Mouse (Mus musculus): Measurements from ENCODE around the gene Tnpo2. TPM values are rescaled to one million over a fixed set of nuclear protein-coding genes. Genes with fewer than 3 reads are reported as not detected.

The Tnpo2 gene
- polyA plus RNA-seq, 1 experiment from 2014 or later: 64.1 TPM

DNA sequence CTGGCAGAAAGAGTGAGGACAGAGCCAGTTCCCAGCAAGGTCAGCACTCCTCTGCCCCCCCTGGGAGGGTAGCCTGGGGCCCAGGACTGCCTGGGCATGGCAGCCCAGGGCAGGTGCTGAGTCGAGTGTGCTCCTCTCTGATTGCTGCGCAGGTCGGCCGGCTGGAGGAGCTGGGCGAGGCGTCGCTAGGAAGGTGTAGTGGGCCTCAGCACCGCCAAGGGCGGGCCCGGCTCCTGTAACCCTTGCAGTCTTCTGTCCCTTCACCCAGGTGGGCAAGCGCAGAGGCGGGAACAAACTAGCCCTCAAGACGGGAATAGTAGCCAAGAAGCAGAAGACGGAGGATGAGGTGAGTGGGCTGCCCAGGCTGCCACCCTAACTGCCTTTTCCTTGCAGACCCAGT lies 7.4 kb upstream of the Tnpo2 start:
- H3K9ac ChIP-seq (replicated peaks): no peak overlapping the region
- WGBS: 90% methylated on average over 14 of the region's 14 CpGs
- ATAC-seq (replicated peaks): no peak

DNA sequence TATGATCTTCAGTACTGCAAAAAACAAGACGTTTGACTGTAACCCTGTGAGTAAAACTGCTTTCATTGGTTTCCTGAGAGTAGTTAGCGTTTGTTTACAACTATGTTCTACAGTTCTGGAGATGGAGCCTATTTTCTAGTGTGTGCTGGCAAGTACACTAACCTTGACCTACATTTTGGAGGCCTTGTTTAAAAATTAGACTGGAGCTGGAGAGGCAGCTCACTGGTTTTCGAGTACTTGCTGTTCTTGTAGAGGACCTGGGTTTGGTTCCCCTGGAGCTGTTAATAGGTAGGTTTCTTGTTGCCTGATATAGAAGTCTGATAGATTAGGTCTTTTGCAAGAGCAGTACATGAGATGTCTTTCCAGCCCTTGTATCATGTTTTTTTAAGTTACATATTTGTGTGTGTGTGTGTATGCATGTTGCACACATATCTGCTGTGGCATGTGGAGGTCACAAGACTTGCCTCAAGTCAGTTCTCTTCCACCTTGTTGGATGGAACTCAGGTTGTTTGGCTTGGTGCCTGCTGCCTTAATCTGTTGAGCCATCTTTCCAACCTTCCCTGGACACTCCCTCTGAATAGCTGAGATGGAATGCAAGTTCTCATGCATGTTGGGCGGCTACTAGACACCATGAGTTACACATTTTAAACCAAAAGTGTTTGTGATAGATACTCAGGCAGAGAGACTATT lies 3.9 kb upstream of the Tnpo2 start:
- ATAC-seq (replicated peaks): no peak

More for the DNA sequence above, 7.4 kb upstream of the Tnpo2 start:
- peaks cover 39% of the 10 kb centered on the region for H3K36me3 ChIP-seq
- no peaks in the 10 kb centered on the region for H3K9me3 ChIP-seq
- H3K4me3 ChIP-seq: no peak overlapping the region
- no peak overlapping the region for H3K4me2 ChIP-seq (replicated peaks)
- H3K4me1 ChIP-seq: peaks cover 32% of the 10 kb centered on the region
- no peak overlapping the region for H3K27ac ChIP-seq (replicated peaks)
- H3K27me3 ChIP-seq: no peaks in the 10 kb centered on the region

DNA sequence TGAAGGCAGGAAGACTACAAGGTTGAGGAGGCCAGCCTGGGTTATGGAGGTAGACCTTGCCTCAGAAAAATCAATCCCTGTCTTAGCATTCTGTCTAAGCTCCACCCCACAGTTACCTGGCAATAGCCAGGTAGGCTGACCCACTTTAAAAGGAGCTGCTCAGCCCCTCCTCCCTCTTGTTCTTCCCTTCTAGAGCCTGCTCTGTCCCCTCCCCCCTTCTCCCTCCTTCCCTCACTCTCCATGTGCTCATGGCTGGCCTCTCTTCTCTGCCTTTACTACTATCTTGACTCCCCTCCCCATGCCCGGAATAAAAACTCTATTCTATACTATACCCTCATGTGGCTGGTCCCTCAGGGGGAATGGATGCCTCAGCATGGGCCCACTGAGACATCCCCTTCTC lies 2.8 kb upstream of the Tnpo2 start:
- H3K27me3 ChIP-seq: no peaks in the 10 kb centered on the region
- peaks cover 30% of the 10 kb centered on the region for H3K4me1 ChIP-seq
- H3K27ac ChIP-seq (replicated peaks): no peak overlapping the region
- H3K9me3 ChIP-seq: no peaks in the 10 kb centered on the region
- no peak overlapping the region for H3K4me3 ChIP-seq
- no peak overlapping the region for H3K9ac ChIP-seq (replicated peaks)
- no peak overlapping the region for H3K4me2 ChIP-seq (replicated peaks)
- peaks cover 39% of the 10 kb centered on the region for H3K36me3 ChIP-seq
- 74% methylated on average over 1 of the region's 1 CpGs for WGBS
- ATAC-seq (replicated peaks): no peak

More for the DNA sequence above, 3.9 kb upstream of the Tnpo2 start:
- H3K4me1 ChIP-seq: peaks cover 32% of the 10 kb centered on the region
- no peak overlapping the region for H3K4me3 ChIP-seq
- no peaks in the 10 kb centered on the region for H3K27me3 ChIP-seq
- peaks cover 39% of the 10 kb centered on the region for H3K36me3 ChIP-seq
- no peaks in the 10 kb centered on the region for H3K9me3 ChIP-seq
- no peak overlapping the region for H3K27ac ChIP-seq (replicated peaks)
- no peak overlapping the region for H3K4me2 ChIP-seq (replicated peaks)
- WGBS: 91% methylated on average over 4 of the region's 4 CpGs
- H3K9ac ChIP-seq (replicated peaks): no peak overlapping the region

DNA sequence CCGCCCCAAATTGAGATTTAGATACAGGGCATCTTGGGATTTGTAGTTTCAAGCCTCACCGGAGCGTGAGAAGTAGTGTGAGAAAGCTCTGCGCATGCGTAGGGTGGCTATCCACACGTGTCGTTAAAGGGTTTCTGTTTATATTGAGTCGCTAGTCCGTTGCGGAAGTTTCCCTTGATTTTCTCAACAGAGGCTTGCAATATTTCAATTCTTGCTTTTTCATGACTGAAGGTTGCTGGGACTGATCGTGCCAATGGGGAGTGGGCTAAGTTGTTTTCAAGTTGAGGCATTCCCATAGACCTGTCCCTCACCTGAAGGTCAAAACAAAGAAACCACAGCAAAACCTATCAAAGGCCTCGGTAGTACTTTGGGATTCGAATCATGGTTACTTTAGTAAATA lies 2.0 kb upstream of the Tnpo2 start:
- H3K27me3 ChIP-seq: no peaks in the 10 kb centered on the region
- peaks cover 30% of the 10 kb centered on the region for H3K4me1 ChIP-seq
- H3K36me3 ChIP-seq: peaks cover 37% of the 10 kb centered on the region
- 4% methylated on average over 13 of the region's 13 CpGs for WGBS
- H3K27ac ChIP-seq (replicated peaks): no peak overlapping the region
- H3K4me3 ChIP-seq: peak overlapping the region; percentile 88
- H3K4me2 ChIP-seq (replicated peaks): peak overlapping the region; percentile 93
- ATAC-seq (replicated peaks): no peak
- H3K9me3 ChIP-seq: no peaks in the 10 kb centered on the region
- no peak overlapping the region for H3K9ac ChIP-seq (replicated peaks)

DNA sequence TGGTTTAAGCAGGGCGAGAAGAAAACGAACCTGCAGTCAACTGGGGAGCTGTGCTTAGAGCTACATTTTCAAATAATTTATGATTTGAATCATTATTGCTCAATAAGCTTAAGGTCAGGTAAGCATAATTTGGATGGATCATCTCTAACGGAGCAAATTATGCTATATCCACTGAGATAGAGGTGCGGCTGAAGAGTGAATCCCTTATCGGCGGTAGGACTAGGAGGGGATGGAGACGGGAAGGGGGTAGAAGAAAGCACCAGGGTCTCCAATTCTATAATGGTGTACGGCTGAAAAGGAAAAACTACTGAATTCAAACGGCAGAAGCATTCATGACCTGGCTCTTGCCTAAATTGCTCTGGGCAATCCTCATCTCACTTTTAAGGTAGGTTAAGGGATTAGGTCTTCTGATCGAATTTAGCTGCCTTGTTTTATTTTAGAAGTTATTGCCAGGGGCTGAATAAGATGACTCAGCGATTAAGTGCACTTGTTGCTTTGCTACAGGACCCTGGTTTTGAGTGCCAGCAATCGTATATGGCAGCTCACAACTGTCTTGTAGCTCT lies 1.5 kb upstream of the Tnpo2 start:
- H3K4me1 ChIP-seq: peaks cover 30% of the 10 kb centered on the region
- H3K9me3 ChIP-seq: no peaks in the 10 kb centered on the region
- H3K4me2 ChIP-seq (replicated peaks): peak overlapping the region; percentile 93
- H3K36me3 ChIP-seq: peaks cover 32% of the 10 kb centered on the region
- no peaks in the 10 kb centered on the region for H3K27me3 ChIP-seq
- H3K27ac ChIP-seq (replicated peaks): peak overlapping the region; percentile 99; the same call in 1 of the 2 replicates
- H3K4me3 ChIP-seq: peak overlapping the region; percentile 88
- 6% methylated on average over 12 of the region's 12 CpGs for WGBS
- ATAC-seq (replicated peaks): no peak
- H3K9ac ChIP-seq (replicated peaks): peak overlapping the region; percentile 69

DNA sequence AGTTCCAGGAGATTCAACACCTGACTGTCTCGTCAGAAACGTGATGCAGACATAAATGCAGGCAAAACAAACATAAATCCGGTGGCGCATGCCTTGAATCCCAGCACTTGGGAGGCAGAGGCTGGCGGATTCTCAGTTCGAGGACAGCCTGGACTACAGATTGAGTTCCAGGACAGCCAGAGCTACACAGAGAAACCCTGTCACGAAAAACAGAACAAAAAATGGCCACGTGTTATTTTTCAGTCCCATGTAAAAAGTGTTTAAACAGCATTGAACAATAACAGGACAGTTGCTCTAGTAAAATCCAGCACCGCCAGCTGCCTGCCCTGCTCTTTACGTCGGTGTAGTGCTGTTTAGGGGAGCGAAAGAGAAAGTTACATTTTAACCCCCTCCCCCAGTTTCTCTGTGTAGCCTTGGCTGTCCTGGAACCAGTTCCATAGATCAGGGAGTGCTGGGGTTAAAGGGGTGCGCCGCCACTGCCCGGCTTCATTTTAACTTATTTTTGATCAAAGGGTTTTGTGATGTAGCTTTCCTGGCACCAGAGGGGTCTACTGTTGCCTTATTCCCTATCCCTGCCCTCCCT lies 896 bp upstream of the Tnpo2 start:
- peak overlapping the region; percentile 69 for H3K9ac ChIP-seq (replicated peaks)
- H3K4me1 ChIP-seq: peaks cover 30% of the 10 kb centered on the region
- no peaks in the 10 kb centered on the region for H3K9me3 ChIP-seq
- no peaks in the 10 kb centered on the region for H3K27me3 ChIP-seq
- peak overlapping the region; percentile 93 for H3K4me2 ChIP-seq (replicated peaks)
- under 1% methylated on average over 15 of the region's 15 CpGs for WGBS
- no peak; the same call in 1 of the 2 replicates for ATAC-seq (replicated peaks)
- peaks cover 32% of the 10 kb centered on the region for H3K36me3 ChIP-seq
- peak overlapping the region; percentile 99 for H3K27ac ChIP-seq (replicated peaks)
- H3K4me3 ChIP-seq: peak overlapping the region; percentile 88

DNA sequence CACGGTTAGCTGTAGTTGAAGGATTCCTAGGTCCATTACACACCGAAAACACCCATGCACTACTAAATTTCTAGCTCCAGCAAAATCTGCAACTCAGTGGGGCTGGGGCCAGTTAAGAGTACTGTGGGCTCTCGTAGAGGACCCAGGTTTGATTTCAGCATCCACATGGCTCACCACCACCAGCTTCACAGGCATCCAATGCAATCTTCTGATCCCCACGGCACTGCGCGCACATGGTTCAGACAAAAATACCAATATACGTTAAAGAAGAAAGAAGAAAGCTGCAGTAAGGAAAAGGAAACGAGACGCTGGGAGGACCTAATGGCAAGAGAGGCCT lies 366 bp upstream of the Tnpo2 start:
- Histone ChIP-seq H3K4me2 (replicated peaks) (peak overlapping the region; percentile 93), H3K36me3 (peaks cover 33% of the 10 kb centered on the region), H3K4me1 (peaks cover 30% of the 10 kb centered on the region), H3K9ac (replicated peaks) (peak overlapping the region; percentile 69), H3K4me3 (peak overlapping the region; percentile 88), H3K9me3 (no peaks in the 10 kb centered on the region), H3K27ac (replicated peaks) (peak overlapping the region; percentile 99), H3K27me3 (no peaks in the 10 kb centered on the region)
- 1% methylated on average over 9 of the region's 9 CpGs for WGBS
- ATAC-seq (replicated peaks): peak; percentile 47

DNA sequence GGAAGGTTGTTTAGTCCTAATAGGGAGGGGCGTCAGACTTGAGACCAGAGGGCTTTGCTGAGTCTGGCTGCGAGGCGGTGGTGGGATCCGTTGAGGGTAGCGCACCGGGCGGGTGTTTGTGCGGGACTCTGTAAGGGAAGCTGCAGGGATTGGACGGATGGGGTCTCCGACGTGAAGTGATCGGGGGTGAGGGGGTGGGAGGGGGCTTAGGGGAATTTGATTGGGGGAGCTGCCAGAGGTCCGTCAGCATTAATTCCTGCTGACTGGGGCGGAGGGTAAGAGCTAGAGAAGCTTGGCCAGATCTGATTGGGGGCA lies 608 bp downstream of the Tnpo2 start:
- WGBS: 0% methylated on average over 14 of the region's 14 CpGs
- Histone ChIP-seq H3K9me3 (no peaks in the 10 kb centered on the region), H3K4me2 (replicated peaks) (peak overlapping the region; percentile 93), H3K4me1 (peaks cover 30% of the 10 kb centered on the region), H3K36me3 (peaks cover 28% of the 10 kb centered on the region), H3K9ac (replicated peaks) (peak overlapping the region; percentile 87), H3K27ac (replicated peaks) (peak overlapping the region; percentile 99), H3K27me3 (no peaks in the 10 kb centered on the region), H3K4me3 (peak overlapping the region; percentile 88)
- peak; percentile 65 for ATAC-seq (replicated peaks)

DNA sequence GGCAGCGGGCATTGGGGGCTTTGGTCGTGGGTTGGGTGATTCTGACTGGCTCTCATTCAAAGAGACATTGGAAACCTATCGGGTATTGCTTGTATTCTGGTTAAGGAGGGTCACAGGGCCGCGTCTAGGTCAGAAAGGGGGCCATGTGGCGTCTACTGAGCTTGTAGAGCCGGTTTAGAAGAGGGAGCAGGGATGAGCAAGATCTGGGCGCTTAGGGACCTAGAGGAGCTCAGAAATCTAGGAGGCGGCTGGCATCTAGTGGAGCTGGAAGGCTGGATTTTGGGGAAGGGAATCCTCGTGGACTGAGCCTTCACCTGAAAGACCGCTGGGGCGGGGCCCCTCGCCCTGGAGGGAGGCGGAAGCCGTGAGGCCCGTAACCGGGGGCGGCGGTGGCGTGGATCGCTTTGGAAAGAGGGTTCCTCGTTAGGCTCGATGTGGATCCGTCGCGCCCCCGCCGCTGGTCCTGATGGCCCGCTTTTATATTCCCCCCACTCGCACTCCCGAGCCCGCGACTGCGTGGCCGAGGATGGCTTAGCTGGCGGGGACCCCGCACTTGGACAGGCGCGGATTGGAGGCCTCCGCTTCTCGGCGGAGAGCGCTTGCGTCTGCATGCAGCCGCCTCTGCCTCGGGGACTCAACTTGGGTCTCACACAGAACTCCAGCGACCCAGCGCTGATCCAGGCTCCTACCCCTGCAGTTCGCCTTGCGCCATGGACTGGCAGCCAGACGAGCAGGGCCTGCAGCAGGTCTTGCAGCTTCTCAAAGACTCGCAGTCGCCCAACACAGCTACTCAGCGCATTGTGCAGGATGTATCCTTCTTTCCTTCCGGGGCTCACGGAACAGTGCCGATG lies 1.2 kb downstream of the Tnpo2 start:
- 0 out of 2 replicates have a peak, but pooled peaks have one; percentile 7 for ATAC-seq (replicated peaks)
- H3K27ac ChIP-seq (replicated peaks): peak overlapping the region; percentile 99
- H3K27me3 ChIP-seq: no peaks in the 10 kb centered on the region
- no peaks in the 10 kb centered on the region for H3K9me3 ChIP-seq
- H3K4me3 ChIP-seq: peak overlapping the region; percentile 88
- under 1% methylated on average over 57 of the region's 57 CpGs for WGBS
- H3K36me3 ChIP-seq: peaks cover 24% of the 10 kb centered on the region
- H3K4me1 ChIP-seq: peaks cover 30% of the 10 kb centered on the region
- peak overlapping the region; percentile 93 for H3K4me2 ChIP-seq (replicated peaks)
- peak overlapping the region; percentile 87 for H3K9ac ChIP-seq (replicated peaks)

DNA sequence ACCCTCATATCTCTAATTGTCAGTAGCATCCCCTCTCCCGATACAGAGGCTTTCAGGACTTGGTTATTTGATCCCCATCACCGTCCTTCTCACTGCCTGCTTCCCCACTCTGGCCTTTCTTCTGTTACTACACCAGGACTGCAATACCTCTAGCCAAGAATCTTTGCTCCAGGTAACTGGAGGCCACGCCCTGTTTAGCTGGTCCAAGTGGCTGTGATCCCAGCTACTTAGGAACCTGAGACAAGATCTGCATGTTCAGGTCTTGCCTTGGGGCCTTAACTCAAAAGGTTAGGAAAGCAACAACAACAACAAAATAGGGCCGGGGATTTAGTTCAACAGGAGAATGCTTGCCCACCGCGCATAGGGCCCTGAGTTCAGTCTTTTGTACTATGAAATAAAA lies 6.9 kb downstream of the Tnpo2 start:
- Histone ChIP-seq H3K4me1 (peaks cover 7% of the 10 kb centered on the region), H3K4me3 (no peak overlapping the region), H3K27me3 (no peaks in the 10 kb centered on the region), H3K4me2 (replicated peaks) (no peak overlapping the region), H3K9me3 (no peaks in the 10 kb centered on the region), H3K27ac (replicated peaks) (no peak overlapping the region), H3K36me3 (peaks cover 66% of the 10 kb centered on the region), H3K9ac (replicated peaks) (no peak overlapping the region)
- WGBS: 93% methylated on average over 6 of the region's 6 CpGs
- no peak for ATAC-seq (replicated peaks)

DNA sequence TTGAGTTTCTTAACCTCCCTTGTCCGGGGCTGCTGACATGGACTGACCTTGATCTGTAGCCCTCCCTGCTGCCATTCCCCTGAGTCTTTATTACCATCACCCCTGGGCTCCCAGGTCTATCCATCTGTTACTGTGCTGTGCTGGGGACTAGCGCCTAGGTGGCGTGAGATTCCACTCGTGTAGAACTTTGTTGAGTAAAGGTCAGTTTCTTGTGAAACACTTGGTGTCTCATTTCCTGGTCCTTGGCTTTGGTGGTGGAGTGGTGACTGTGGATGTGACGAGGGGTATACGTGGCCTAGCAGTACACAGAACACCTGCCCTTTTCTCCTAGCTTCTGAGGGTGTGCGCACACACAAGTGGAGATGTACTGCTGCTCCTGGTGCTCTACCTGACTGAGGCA lies 20.7 kb downstream of the Tnpo2 start:
- no peak for ATAC-seq (replicated peaks)
- Histone ChIP-seq H3K27ac (replicated peaks) (no peak overlapping the region), H3K4me3 (no peak overlapping the region), H3K4me2 (replicated peaks) (no peak overlapping the region), H3K4me1 (peaks cover 19% of the 10 kb centered on the region), H3K36me3 (peaks cover 44% of the 10 kb centered on the region), H3K27me3 (no peaks in the 10 kb centered on the region), H3K9me3 (no peaks in the 10 kb centered on the region), H3K9ac (replicated peaks) (no peak overlapping the region)
- WGBS: 87% methylated on average over 7 of the region's 7 CpGs

Measured in forebrain, embryonic 15.5 days (tissue).